ENCODE assay signal across 9 mouse cellular contexts in the genomic region with DNA sequence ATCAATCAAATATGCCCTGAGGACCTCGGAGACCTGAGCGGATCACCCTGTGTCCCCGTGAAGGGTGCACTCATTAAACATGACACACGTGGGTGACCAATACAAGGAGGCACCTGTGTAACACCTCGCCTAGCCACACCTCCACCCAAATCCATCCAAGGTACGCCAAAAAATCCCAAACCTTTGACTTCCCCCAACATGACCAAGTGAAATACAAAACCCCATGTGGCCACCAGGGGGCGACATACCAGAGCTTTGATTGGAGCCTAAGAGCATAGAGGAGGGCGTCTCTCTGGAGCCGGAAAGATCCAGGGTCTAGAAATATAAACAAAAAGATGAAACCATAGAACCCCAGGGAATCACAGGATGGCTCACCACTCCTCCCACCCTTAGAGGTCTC.
DNase-seq lines count a peak whose midpoint lies in the region; ATAC-seq lines count a peak whose summit lies in the region.
"Had no signal": no experiment of that assay in that cellular context is flagged by ENCODE, and none has a peak within 500 bp of the region (broad histone marks: within the 10 kb centered on the region; RNA-seq: fewer than 3 reads in every experiment).

No protein-coding gene starts in this region.

- peaks cover 93% of the 10 kb centered on the region for H3K36me3 ChIP-seq in heart, embryonic 12.5 days
- peaks cover 21% of the 10 kb centered on the region for H3K36me3 ChIP-seq in lung, embryonic 16.5 days (ENCODE audit: control insufficient read depth, insufficient read depth, low read length)

- peaks cover 43% of the 10 kb centered on the region for H3K4me1 ChIP-seq in heart, embryonic 12.5 days (replicated peaks)
- H3K4me1 ChIP-seq in lung, embryonic 16.5 days (replicated peaks; ENCODE audit: control insufficient read depth, insufficient read depth, low read length), result peaks cover 4% of the 10 kb centered on the region; the same call in 1 of the 2 replicates

- H3K27ac ChIP-seq in heart, embryonic 12.5 days (ENCODE audit: poor library complexity, severe bottlenecking), result no peak overlapping the region
- no peak overlapping the region for H3K27ac ChIP-seq in lung, embryonic 16.5 days (ENCODE audit: low read length)

- H3K4me3 ChIP-seq in heart, embryonic 12.5 days, result no peak overlapping the region
- no peak overlapping the region for H3K4me3 ChIP-seq in lung, embryonic 16.5 days (ENCODE audit: low read length)

- no peaks in the 10 kb centered on the region for H3K27me3 ChIP-seq in heart, embryonic 12.5 days (replicated peaks)
- no peaks in the 10 kb centered on the region for H3K27me3 ChIP-seq in lung, embryonic 16.5 days (ENCODE audit: control insufficient read depth, insufficient read depth, low read depth, low read length)
- H3K27me3 ChIP-seq: Patski had no signal

- ATAC-seq in heart, embryonic 12.5 days (ENCODE audit: insufficient number of reproducible peaks, low FRiP score), result no peak
- ATAC-seq in lung, embryonic 16.5 days (ENCODE audit: low read depth), result 0 out of 2 replicates have a peak, but pooled peaks have one; percentile 10
- ATAC-seq: Patski had no signal

- H3K4me2 ChIP-seq in heart, embryonic 12.5 days, result no peak overlapping the region
- no peak overlapping the region for H3K4me2 ChIP-seq in lung, embryonic 16.5 days (ENCODE audit: low read depth, low read length)

- peak; percentile 36 to 81 for DNase-seq in heart, adult 18-20 months
- DNase-seq in ES-CJ7 (ENCODE audit: low read depth, low spot score), result peak; percentile 89
- peak; percentile 58 for DNase-seq in c-Kit-positive CD71-positive TER-119-positive erythroid progenitor cells, embryonic 14.5 days (ENCODE audit: low spot score)
- DNase-seq in forelimb bud, embryonic 11.5 days (ENCODE audit: low read depth, low spot score), result peak; percentile 56
- DNase-seq in kidney, adult 9 months, result peak; percentile 58
- DNase-seq in retina, postnatal 7 days (ENCODE audit: low read depth, low spot score), result peak; percentile 42

- H3K9me3 ChIP-seq in heart, embryonic 12.5 days (replicated peaks), result no peaks in the 10 kb centered on the region
- no peaks in the 10 kb centered on the region for H3K9me3 ChIP-seq in lung, embryonic 16.5 days (ENCODE audit: control insufficient read depth, low read length)

- no peak overlapping the region for H3K9ac ChIP-seq in heart, embryonic 12.5 days
- no peak overlapping the region for H3K9ac ChIP-seq in lung, embryonic 16.5 days (ENCODE audit: low read length)

- 68% methylated on average over 9 of the region's 9 CpGs for WGBS in heart, embryonic 12.5 days
- 51% methylated on average over 9 of the region's 9 CpGs for WGBS in lung, embryonic 16.5 days
